Mouse (Mus musculus): ENCODE data around the gene Ttll7.

GRCm38 (mm10) chr3:146893931-146894330, 41.8 kb downstream of the Ttll7 start:
- TF ChIP-seq CTCF (IDR thresholded peaks at IDR 0.05; ENCODE audit: low read depth) (no peak), EP300 (IDR thresholded peaks at IDR 0.05; ENCODE audit: low read depth) (no peak)
